Mouse (Mus musculus): Measurements from ENCODE around the gene Ecd.
"Not testable (repeated sequence)": the region's sequence is repeated elsewhere in the genome, so short reads cannot be mapped to it uniquely, and the experiment has no call there.

Gene Ecd

DNA sequence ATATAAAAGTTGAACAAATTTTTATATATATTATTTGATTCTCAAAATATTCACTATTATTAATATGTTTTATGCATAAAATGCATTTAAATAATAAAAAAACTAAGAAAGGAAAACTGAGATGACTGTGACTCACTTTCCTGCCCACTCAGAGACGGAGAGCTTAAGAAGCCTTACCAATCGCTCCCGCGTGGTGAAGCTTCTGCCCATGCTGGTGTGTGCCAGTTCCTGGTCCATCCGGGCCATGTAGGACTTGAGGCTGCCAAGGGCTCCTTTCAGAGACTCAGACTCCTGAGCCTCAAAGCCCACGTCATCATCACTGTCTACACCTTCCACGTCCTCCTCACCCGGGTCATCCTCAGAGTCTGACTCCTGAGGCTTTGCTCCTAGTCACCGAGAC, 23.7 kb downstream of the Ecd start:
- DNase-seq: no peak

GRCm38 (mm10) chr14:20319420-20319819, 28.5 kb downstream of the Ecd start:
- peak; percentile 48 to 49 for DNase-seq

DNA sequence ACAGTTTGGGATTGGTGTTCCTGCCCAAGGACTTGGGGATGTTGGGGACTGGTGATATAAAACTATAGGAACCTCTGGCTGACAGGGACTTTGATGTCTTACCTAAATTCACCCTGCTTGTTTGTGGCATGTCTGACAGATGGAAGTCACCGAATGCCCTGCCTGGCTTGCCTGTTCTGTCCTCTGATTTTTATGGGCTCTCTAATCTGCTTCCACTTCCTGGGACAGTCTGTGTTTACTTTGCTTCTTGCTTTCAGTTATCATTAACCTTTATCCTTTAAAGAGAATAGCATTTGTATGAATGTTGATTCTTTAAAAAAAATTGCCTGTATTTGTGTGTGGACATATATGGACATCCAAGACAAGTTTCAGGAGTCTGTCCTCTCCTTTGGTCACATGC, 32.8 kb downstream of the Ecd start:
- no peak for DNase-seq

- DNase-seq: not testable (repeated sequence)
These were observed 42.8 kb downstream of the Ecd start for GRCm38 (mm10) chr14:20305085-20305484.

- no peak for DNase-seq
These were observed 49.8 kb downstream of the Ecd start for GRCm38 (mm10) chr14:20298131-20298530.

DNA sequence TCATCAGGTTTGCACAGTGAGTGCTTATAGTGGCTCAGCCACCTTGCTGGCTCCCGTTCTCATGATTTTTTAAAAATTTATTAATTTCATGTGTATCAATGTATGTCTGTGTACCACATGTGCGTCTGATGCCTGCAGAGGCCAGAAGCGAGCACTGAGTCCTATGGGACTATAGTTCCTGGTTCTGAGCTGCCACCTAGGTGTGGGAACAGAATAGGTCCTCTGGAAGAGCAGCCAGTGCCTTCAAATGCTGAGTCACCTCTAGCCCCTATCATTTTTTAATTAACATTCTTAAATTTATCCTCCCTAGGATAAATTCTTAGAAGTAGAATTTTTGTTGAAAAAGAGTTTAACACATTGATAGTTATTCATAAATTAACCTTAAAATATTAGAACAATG, 50.3 kb downstream of the Ecd start:
- DNase-seq: no peak

DNA sequence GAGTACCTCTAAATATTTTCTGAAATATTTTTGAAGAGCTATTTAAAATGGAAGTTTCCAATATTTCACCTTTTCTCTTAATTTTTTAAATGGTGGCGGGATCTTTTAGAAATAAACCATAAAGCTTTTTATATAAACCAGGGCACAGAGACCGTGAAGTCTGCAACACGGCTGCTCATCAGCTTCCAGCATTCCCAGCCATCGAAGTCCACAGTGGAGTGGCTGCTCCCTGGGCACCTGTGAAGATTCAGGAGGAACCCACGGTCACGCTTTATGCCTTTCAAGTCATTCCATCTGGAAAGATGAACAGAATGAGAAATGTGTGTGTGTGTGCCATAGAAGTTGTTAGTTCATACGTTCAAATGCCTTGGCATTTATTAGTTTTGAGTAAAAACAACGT, 53.0 kb downstream of the Ecd start:
- DNase-seq: no peak

- DNase-seq: peak; percentile 69 to 77
These were observed 53.6 kb downstream of the Ecd start, which contains the start of gene Nudt13 for GRCm38 (mm10) chr14:20294117-20294892. Gene Nudt13 (plus strand): TSS chr14:20294697.

- DNase-seq: no peak
These were observed 56.5 kb downstream of the Ecd start for GRCm38 (mm10) chr14:20291391-20291790.

Measured in thymus, postnatal 36 days (tissue).